Mouse (Mus musculus) ES-E14 (cell line): ENCODE results near the gene Mark2. TPM values are rescaled to one million over a fixed set of nuclear protein-coding genes. Genes with fewer than 3 reads are reported as not detected.

Experiments
- DNase-seq: peaks from one replicate; pipeline ENCODE4 v3.0.0-alpha.2; 2013; ENCODE audit warnings: low read depth, low spot score
- H3K27ac ChIP-seq: 2 replicates; pipeline ENCODE4 v1.5.1; 2012; ENCODE audit warnings: low read depth, mild to moderate bottlenecking, low read length, moderate library complexity, mixed read lengths; ENCODE audit not compliant: poor library complexity, insufficient read depth, severe bottlenecking
- H3K36me3 ChIP-seq: 2 replicates; pipeline ENCODE4 v1.6.1; 2012; ENCODE audit warnings: mild to moderate bottlenecking, low read length, moderate library complexity, mixed read lengths; ENCODE audit not compliant: control insufficient read depth, poor library complexity, insufficient read depth, severe bottlenecking
- H3K4me1 ChIP-seq, 2 experiments: fragments of 150-350 bp in 1 of 2; sonication (generic) in 1 of 2; 2 replicates each; pipeline ENCODE4 v1.6.1; 2012; ENCODE audit warnings: low read length in 2 of 2, mild to moderate bottlenecking in 1 of 2, mixed read lengths in 1 of 2; ENCODE audit not compliant: control insufficient read depth in 2 of 2, insufficient read depth in 2 of 2, poor library complexity in 1 of 2
- H3K4me3 ChIP-seq, 2 experiments: fragments of 150-350 bp in 1 of 2; sonication (generic) in 1 of 2; 2 replicates each; pipeline ENCODE4 v1.5.1; 2012; ENCODE audit warnings: low read length in 2 of 2, low read depth in 1 of 2, mild to moderate bottlenecking in 1 of 2, mixed read lengths in 1 of 2; ENCODE audit not compliant: insufficient read depth in 1 of 2, poor library complexity in 1 of 2, severe bottlenecking in 1 of 2
- H3K9ac ChIP-seq: 2 replicates; pipeline ENCODE4 v1.6.1; 2012; ENCODE audit warnings: low read depth, mild to moderate bottlenecking, low read length, mixed read lengths; ENCODE audit not compliant: poor library complexity, insufficient read depth, severe bottlenecking
- H3K9me3 ChIP-seq: fragments of 150-350 bp; sonication (generic); 2 replicates; pipeline ENCODE4 v1.6.1; 2012; ENCODE audit warnings: low read depth, mild to moderate bottlenecking, low read length; ENCODE audit not compliant: control insufficient read depth, insufficient read depth
- CHD2 ChIP-seq: IDR thresholded peaks from 2 replicates; pipeline ENCODE4 v1.6.1; 2014; ENCODE audit warnings: mild to moderate bottlenecking, low read depth, low read length, inconsistent platforms
- HCFC1 ChIP-seq: IDR thresholded peaks from 2 replicates; pipeline ENCODE4 v1.6.1; 2012; ENCODE audit warnings: low read length, inconsistent platforms, borderline replicate concordance; ENCODE audit not compliant: insufficient read depth
- MAFK ChIP-seq: IDR thresholded peaks from 2 replicates; pipeline ENCODE4 v1.6.1; 2014; ENCODE audit warnings: mild to moderate bottlenecking, low read depth, low read length, inconsistent platforms; ENCODE audit not compliant: insufficient read depth
- ZC3H11A ChIP-seq: IDR thresholded peaks from 2 replicates; pipeline ENCODE4 v1.6.1; 2012; ENCODE audit warnings: low read depth, mild to moderate bottlenecking, inconsistent platforms, low read length, borderline replicate concordance
- ZNF384 ChIP-seq: IDR thresholded peaks from 2 replicates; pipeline ENCODE4 v1.6.1; 2012; ENCODE audit warnings: low read depth, low read length, inconsistent platforms
- in situ Hi-C, 2 experiments: fragments of 600-800 bp; cut with MboI; formaldehyde crosslinking; loops; one replicate each; pipeline ENCODE4 v1.15.1; 2025; ENCODE audit warnings: low sequenced_read_pairs in 2 of 2, inconsistent platforms in 1 of 2; ENCODE audit not compliant: unreplicated experiment in 2 of 2
- total RNA-seq: library from RNA; depleted of rRNA; stranded (reverse); fragments of 300-350 nt; gene quantifications from 2 replicates; pipeline ENCODE4 v1.2.3, GENCODE M21; 2012

Gene Mark2
- total RNA-seq, 1 experiment = 44.0 TPM

GRCm38 (mm10) chr19:7311306-7311705 is 30.4 kb downstream of the Mark2 start:
- in situ Hi-C loops = no loop called here
- H3K4me3 ChIP-seq = peak overlapping the region in 1 of 2 experiments; percentile 17; a peak in 1 of 4 replicates
- peaks cover 4 to 40% of the 10 kb centered on the region in 2 experiments; a peak in 3 of 4 replicates for H3K4me1 ChIP-seq
- peak overlapping the region; percentile 33 for H3K27ac ChIP-seq
- TF ChIP-seq CHD2 (no peak), ZNF384 (no peak), MAFK (no peak), HCFC1 (no peak)
- no peaks in the 10 kb centered on the region for H3K9me3 ChIP-seq
- no peaks in the 10 kb centered on the region; the same call in 1 of the 2 replicates for H3K36me3 ChIP-seq
- DNase-seq = no peak
- 0 out of 2 replicates have a peak overlapping the region, but pooled peaks have one; percentile 4 for H3K9ac ChIP-seq

GRCm38 (mm10) chr19:7310704-7311103 is 31.0 kb downstream of the Mark2 start:
- DNase-seq = peak; percentile 41
- Histone ChIP-seq H3K36me3 (no peaks in the 10 kb centered on the region; the same call in 1 of the 2 replicates), H3K9me3 (no peaks in the 10 kb centered on the region), H3K9ac (peak overlapping the region; percentile 11), H3K4me1 (peaks cover 4 to 43% of the 10 kb centered on the region in 2 experiments; a peak in 3 of 4 replicates), H3K4me3 (no peak overlapping the region), H3K27ac (peak overlapping the region; percentile 68)
- in situ Hi-C loops = no loop called here
- TF ChIP-seq ZC3H11A = no peak

GRCm38 (mm10) chr19:7309738-7310330 is 31.8 kb downstream of the Mark2 start:
- H3K4me3 ChIP-seq = no peak overlapping the region
- no peak for DNase-seq
- H3K36me3 ChIP-seq = no peaks in the 10 kb centered on the region; the same call in 1 of the 2 replicates
- in situ Hi-C loops = no loop called here
- no peak overlapping the region; the same call in 1 of the 2 replicates for H3K27ac ChIP-seq
- TF ChIP-seq HCFC1 (no peak), CHD2 (no peak), MAFK (no peak), ZC3H11A (no peak), ZNF384 (no peak)
- H3K9ac ChIP-seq = no peak overlapping the region
- H3K4me1 ChIP-seq = peaks cover 4 to 46% of the 10 kb centered on the region in 2 experiments; a peak in 3 of 4 replicates
- no peaks in the 10 kb centered on the region for H3K9me3 ChIP-seq

- no peak overlapping the region for H3K9ac ChIP-seq
- H3K36me3 ChIP-seq = no peaks in the 10 kb centered on the region; the same call in 1 of the 2 replicates
- H3K27ac ChIP-seq = 0 out of 2 replicates have a peak overlapping the region, but pooled peaks have one; percentile 15
- TF ChIP-seq CHD2 = no peak
- no peak for TF ChIP-seq MAFK
- TF ChIP-seq ZNF384 = no peak
- TF ChIP-seq HCFC1 = no peak
- no peak for TF ChIP-seq ZC3H11A
- DNase-seq = no peak
- H3K4me1 ChIP-seq = peaks cover 4 to 42% of the 10 kb centered on the region in 2 experiments; a peak in 3 of 4 replicates
- in situ Hi-C loops = no loop called here
- no peaks in the 10 kb centered on the region for H3K9me3 ChIP-seq
- H3K4me3 ChIP-seq = no peak overlapping the region
These were observed 33.5 kb downstream of the Mark2 start for GRCm38 (mm10) chr19:7307995-7308770.
